Mouse (Mus musculus): ENCODE measurements around the gene Anp32e.

DNA sequence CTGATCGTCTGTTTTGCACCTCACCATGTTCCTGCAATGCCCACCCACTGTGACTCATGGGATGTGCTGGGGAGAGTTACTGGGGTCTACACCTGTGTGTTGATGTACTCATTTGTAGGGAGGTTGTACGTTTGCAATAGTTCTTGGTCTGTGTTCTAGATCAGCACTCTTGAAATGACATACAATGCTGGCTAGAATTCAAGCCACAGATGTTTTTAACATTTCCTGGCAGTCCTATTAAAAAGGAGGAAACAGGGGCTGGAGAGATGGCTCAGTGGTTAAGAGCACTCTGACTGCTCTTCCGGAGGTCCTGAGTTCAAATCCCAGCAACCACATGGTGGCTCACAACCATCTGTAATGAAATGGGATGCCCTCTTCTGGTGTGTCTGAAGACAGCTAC is 24.5 kb downstream of the Anp32e start:
- TF ChIP-seq POLR2A (IDR thresholded peaks at IDR 0.05; ENCODE audit: low read depth, low read length) (no peak), CTCF (IDR thresholded peaks at IDR 0.05; ENCODE audit: borderline replicate concordance, insufficient read depth, low read length) (no peak)
